Mouse (Mus musculus) kidney, adult 2 months (tissue): ENCODE data around the gene Psmd13. TPM values are rescaled to one million over a fixed set of nuclear protein-coding genes. Genes with fewer than 3 reads are reported as not detected.

ENCODE experiments used
- DNase-seq: peaks from one replicate; pipeline ENCODE4 v3.0.0; 2021
- H3K27ac ChIP-seq: fragments of 200-500 bp; 2 replicates; pipeline ENCODE4 v1.5.1; 2012; ENCODE audit warnings: low read depth, low read length, control low read depth, inconsistent platforms; ENCODE audit not compliant: insufficient read depth
- H3K27me3 ChIP-seq: fragments of 200-500 bp; replicated peaks from 2 replicates; pipeline ENCODE4 v1.6.1; 2012; ENCODE audit warnings: mild to moderate bottlenecking, moderate library complexity, low read length, inconsistent platforms; ENCODE audit not compliant: control insufficient read depth, insufficient read depth
- H3K36me3 ChIP-seq: fragments of 200-500 bp; 2 replicates; pipeline ENCODE4 v1.6.1; 2012; ENCODE audit warnings: mild to moderate bottlenecking, moderate library complexity, low read length, inconsistent platforms; ENCODE audit not compliant: control insufficient read depth, insufficient read depth
- H3K4me1 ChIP-seq: fragments of 200-500 bp; 2 replicates; pipeline ENCODE4 v1.6.1; 2011; ENCODE audit warnings: low read length; ENCODE audit not compliant: control insufficient read depth, insufficient read depth
- H3K4me3 ChIP-seq: fragments of 200-500 bp; 2 replicates; pipeline ENCODE4 v1.5.1; 2011; ENCODE audit warnings: mild to moderate bottlenecking, low read depth, low read length, control low read depth; ENCODE audit not compliant: insufficient read depth
- CTCF ChIP-seq: fragments of 200-500 bp; conservative IDR thresholded peaks from 2 replicates; pipeline ENCODE4 v1.5.1; 2011; ENCODE audit warnings: low read depth, mild to moderate bottlenecking, control low read depth, low read length, moderate library complexity, mixed read lengths; ENCODE audit not compliant: insufficient read depth, insufficient read length
- POLR2A ChIP-seq: fragments of 200-500 bp; IDR thresholded peaks from one replicate; pipeline ENCODE4 v1.6.1; 2011; ENCODE audit warnings: low read depth, low read length, control low read depth
- WGBS: fragments of 180-500 bp; shearing (Covaris S2); methylation state at CpG from one replicate; pipeline ENCODE4 v1.1.7; 2018; 5-methylcytosine and 5-hydroxymethylcytosine counted together
- polyA plus RNA-seq: library from polyadenylated mRNA; depleted of rRNA; stranded (reverse); fragments of >200 nt; gene quantifications from 2 replicates; pipeline ENCODE4 v1.2.3, GENCODE M21; 2012

Gene Psmd13
- polyA plus RNA-seq, 1 experiment = 75.2 TPM

GRCm38 (mm10) chr7:140856785-140857549 is 24.8 kb upstream of the Psmd13 start, which contains the start of gene Ric8a:
TSS of gene Ric8a (plus strand) at chr7:140856957.
- H3K27me3 ChIP-seq = no peaks in the 10 kb centered on the region
- TF ChIP-seq CTCF (no peak), POLR2A (peak; percentile 65)
- under 1% methylated on average over 50 of the region's 50 CpGs for WGBS
- DNase-seq = peak; percentile 95
- H3K36me3 ChIP-seq = no peaks in the 10 kb centered on the region; the same call in 1 of the 2 replicates
- H3K4me3 ChIP-seq = peak within 1 kb of the TSS; percentile 89
- H3K4me1 ChIP-seq = peaks cover 11% of the 10 kb centered on the region; the same call in 1 of the 2 replicates
- H3K27ac ChIP-seq = peak within 1 kb of the TSS; percentile 81

GRCm38 (mm10) chr7:140857550-140858505 is 23.9 kb upstream of the Psmd13 start, which contains the start of gene Bet1l:
TSS of gene Bet1l (minus strand) at chr7:140857577.
- Histone ChIP-seq H3K27me3 (no peaks in the 10 kb centered on the region), H3K27ac (peak within 1 kb of the TSS; percentile 81), H3K4me3 (peak within 1 kb of the TSS; percentile 89), H3K36me3 (no peaks in the 10 kb centered on the region; the same call in 1 of the 2 replicates), H3K4me1 (peaks cover 11% of the 10 kb centered on the region; the same call in 1 of the 2 replicates)
- no peak for DNase-seq
- WGBS = 22% methylated on average over 40 of the region's 40 CpGs
- TF ChIP-seq POLR2A = no peak
- no peak for TF ChIP-seq CTCF

GRCm38 (mm10) chr7:140858746-140859145 is 23.0 kb upstream of the Psmd13 start:
- H3K36me3 ChIP-seq = no peaks in the 10 kb centered on the region; the same call in 1 of the 2 replicates
- H3K27me3 ChIP-seq = no peaks in the 10 kb centered on the region
- 95% methylated on average over 8 of the region's 8 CpGs for WGBS
- no peak for DNase-seq
- H3K27ac ChIP-seq = no peak overlapping the region
- peaks cover 10% of the 10 kb centered on the region; the same call in 1 of the 2 replicates for H3K4me1 ChIP-seq
- H3K4me3 ChIP-seq = no peak overlapping the region
- TF ChIP-seq CTCF (no peak), POLR2A (no peak)

GRCm38 (mm10) chr7:140859997-140860396 is 21.8 kb upstream of the Psmd13 start:
- no peak for DNase-seq
- Histone ChIP-seq H3K4me3 (no peak overlapping the region), H3K27ac (no peak overlapping the region), H3K27me3 (no peaks in the 10 kb centered on the region), H3K36me3 (no peaks in the 10 kb centered on the region; the same call in 1 of the 2 replicates), H3K4me1 (peaks cover 8% of the 10 kb centered on the region; the same call in 1 of the 2 replicates)
- 66% methylated on average over 6 of the region's 6 CpGs for WGBS
- no peak for TF ChIP-seq CTCF
- no peak for TF ChIP-seq POLR2A

GRCm38 (mm10) chr7:140860728-140861127 is 21.0 kb upstream of the Psmd13 start:
- H3K27ac ChIP-seq = no peak overlapping the region
- peaks cover 6% of the 10 kb centered on the region; the same call in 1 of the 2 replicates for H3K4me1 ChIP-seq
- H3K36me3 ChIP-seq = peaks cover 2% of the 10 kb centered on the region; the same call in 1 of the 2 replicates
- DNase-seq = no peak
- H3K27me3 ChIP-seq = no peaks in the 10 kb centered on the region
- 86% methylated on average over 5 of the region's 5 CpGs for WGBS
- no peak for TF ChIP-seq POLR2A
- no peak for TF ChIP-seq CTCF
- no peak overlapping the region for H3K4me3 ChIP-seq

DNA sequence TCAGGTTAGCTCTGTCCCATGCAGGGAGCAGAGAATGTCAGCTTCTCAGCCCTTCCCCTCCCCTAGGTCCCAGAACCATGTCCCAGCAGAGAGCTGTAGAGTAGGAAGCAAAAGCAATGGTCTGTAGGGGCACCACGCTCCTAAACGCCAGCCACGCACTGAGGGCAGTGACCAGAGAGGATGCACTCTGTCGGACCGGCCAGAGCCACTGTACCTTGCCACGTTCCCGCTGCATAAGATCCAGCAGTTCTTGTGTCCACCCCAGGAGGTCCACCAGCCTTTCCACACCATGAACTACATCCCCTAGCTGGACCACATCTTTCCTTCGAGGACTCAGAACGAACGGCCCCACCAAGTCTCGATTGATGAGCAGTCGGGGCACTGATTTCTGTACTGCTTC is 17.0 kb upstream of the Psmd13 start:
- no peak overlapping the region for H3K4me3 ChIP-seq
- 86% methylated on average over 12 of the region's 12 CpGs for WGBS
- TF ChIP-seq CTCF (no peak), POLR2A (no peak)
- no peak for DNase-seq
- H3K27ac ChIP-seq = no peak overlapping the region
- no peaks in the 10 kb centered on the region for H3K27me3 ChIP-seq
- H3K4me1 ChIP-seq = no peaks in the 10 kb centered on the region
- H3K36me3 ChIP-seq = peaks cover 2% of the 10 kb centered on the region; the same call in 1 of the 2 replicates

GRCm38 (mm10) chr7:140874224-140874623 is 7.5 kb upstream of the Psmd13 start:
- WGBS = 67% methylated on average over 4 of the region's 4 CpGs
- Histone ChIP-seq H3K36me3 (peaks cover 7% of the 10 kb centered on the region), H3K4me1 (no peaks in the 10 kb centered on the region), H3K4me3 (no peak overlapping the region), H3K27me3 (no peaks in the 10 kb centered on the region), H3K27ac (no peak overlapping the region)
- no peak for TF ChIP-seq POLR2A
- TF ChIP-seq CTCF = no peak
- no peak for DNase-seq
